Mouse (Mus musculus) thymus, adult 2 months (tissue): ENCODE results near the gene Acsm3.

ENCODE experiments used
- CTCF ChIP-seq: fragments of 200-500 bp; IDR thresholded peaks from 2 replicates; pipeline ENCODE4 v1.5.1; 2012; ENCODE audit warnings: mild to moderate bottlenecking, control low read depth, low read length, moderate library complexity, borderline replicate concordance; ENCODE audit not compliant: control insufficient read depth, poor library complexity, insufficient read depth; ENCODE audit errors: extremely low read depth
- POLR2A ChIP-seq: fragments of 200-500 bp; IDR thresholded peaks from 2 replicates; pipeline ENCODE4 v1.6.1; 2012; ENCODE audit warnings: mild to moderate bottlenecking, low read length, control low read depth, moderate library complexity; ENCODE audit not compliant: control insufficient read depth, poor library complexity, insufficient read depth; ENCODE audit errors: extremely low read depth

- TF ChIP-seq CTCF, result no peak
- TF ChIP-seq POLR2A, result no peak
Measured at GRCm38 (mm10) chr7:119807396-119807795, 46.7 kb downstream of the Acsm3 start.
